Mouse (Mus musculus) myocyte (in vitro differentiated cells): ENCODE data around the gene Gm47959. TPM values are rescaled to one million over a fixed set of nuclear protein-coding genes. Genes with fewer than 3 reads are reported as not detected.
"Not testable (repeated sequence)": the region's sequence is repeated elsewhere in the genome, so short reads cannot be mapped to it uniquely, and the experiment has no call there.

Experiments used
- H3K27me3 ChIP-seq: one replicate; pipeline ENCODE4 v1.6.1; 2011; ENCODE audit not compliant: control insufficient read depth, insufficient read depth, insufficient read length
- H3K36me3 ChIP-seq: one replicate; pipeline ENCODE4 v1.6.1; 2011; ENCODE audit not compliant: control insufficient read depth, insufficient read depth
- H3K4me2 ChIP-seq: one replicate; pipeline ENCODE4 v1.6.1; 2011; ENCODE audit warnings: low read depth, control low read depth
- H3K4me3 ChIP-seq: one replicate; pipeline ENCODE4 v1.5.1; 2011; ENCODE audit warnings: mild to moderate bottlenecking, control low read depth, moderate library complexity
- H3K79me2 ChIP-seq: one replicate; pipeline ENCODE4 v1.6.1; 2011; ENCODE audit not compliant: control insufficient read depth, insufficient read depth
- H3ac ChIP-seq: one replicate; pipeline ENCODE4 v1.6.1; 2011; ENCODE audit not compliant: control insufficient read depth, insufficient read length
- CEBPB ChIP-seq: IDR thresholded peaks from 2 replicates; pipeline ENCODE4 v1.6.1; 2011; ENCODE audit warnings: mild to moderate bottlenecking, moderate library complexity; ENCODE audit not compliant: poor library complexity, insufficient read depth, severe bottlenecking
- E2F4 ChIP-seq: IDR thresholded peaks from one replicate; pipeline ENCODE4 v1.6.1; 2011; ENCODE audit warnings: mild to moderate bottlenecking, control low read depth, moderate library complexity; ENCODE audit not compliant: insufficient read depth
- MAX ChIP-seq: IDR thresholded peaks from one replicate; pipeline ENCODE4 v1.6.1; 2011; ENCODE audit warnings: low read depth, mild to moderate bottlenecking, control low read depth
- MYOD1 ChIP-seq, 3 experiments: IDR thresholded peaks; one replicate each; pipeline ENCODE4 v1.6.1; 2011; ENCODE audit warnings: control low read depth in 2 of 3, low read depth in 2 of 3, mild to moderate bottlenecking in 2 of 3, moderate library complexity in 1 of 3; ENCODE audit not compliant: insufficient read length in 2 of 3, control insufficient read depth in 1 of 3
- MYOG ChIP-seq, 3 experiments: IDR thresholded peaks; one replicate each; pipeline ENCODE4 v1.6.1; 2011; ENCODE audit warnings: control low read depth in 2 of 3, low read depth in 2 of 3, mild to moderate bottlenecking in 2 of 3; ENCODE audit not compliant: insufficient read length in 2 of 3, control insufficient read depth in 1 of 3, insufficient read depth in 1 of 3
- POLR2A ChIP-seq: IDR thresholded peaks from one replicate; pipeline ENCODE4 v1.6.1; 2011; ENCODE audit warnings: low read depth, mild to moderate bottlenecking, control low read depth, moderate library complexity; ENCODE audit not compliant: insufficient read length
- POLR2AphosphoS2 ChIP-seq: IDR thresholded peaks from one replicate; pipeline ENCODE4 v1.6.1; 2011; ENCODE audit warnings: low read depth, control low read depth; ENCODE audit not compliant: insufficient read length
- REST ChIP-seq: IDR thresholded peaks from one replicate; pipeline ENCODE4 v1.6.1; 2011; ENCODE audit warnings: mild to moderate bottlenecking, control low read depth, moderate library complexity; ENCODE audit not compliant: insufficient read depth, insufficient read length
- SRF ChIP-seq: IDR thresholded peaks from one replicate; pipeline ENCODE4 v1.6.1; 2011; ENCODE audit warnings: low read depth; ENCODE audit not compliant: control insufficient read depth, insufficient read length
- TCF12 ChIP-seq: IDR thresholded peaks from one replicate; pipeline ENCODE4 v1.6.1; 2011; ENCODE audit warnings: mild to moderate bottlenecking, control low read depth; ENCODE audit not compliant: poor library complexity, insufficient read depth, severe bottlenecking
- TCF3 ChIP-seq: IDR thresholded peaks from one replicate; pipeline ENCODE4 v1.6.1; 2011; ENCODE audit warnings: low read depth, control low read depth; ENCODE audit not compliant: insufficient read length
- USF1 ChIP-seq: IDR thresholded peaks from one replicate; pipeline ENCODE4 v1.6.1; 2011; ENCODE audit warnings: low read depth, mild to moderate bottlenecking, control low read depth, moderate library complexity
- polyA plus RNA-seq: library from polyadenylated mRNA; unstranded; fragments of >200 nt; fragmentation: generic; extraction: Trizol; gene quantifications from one replicate; pipeline ENCODE4 v1.2.1, GENCODE M21; 2012; ENCODE audit warnings: missing spikeins

The Gm47959 gene
- polyA plus RNA-seq, result not detected

DNA sequence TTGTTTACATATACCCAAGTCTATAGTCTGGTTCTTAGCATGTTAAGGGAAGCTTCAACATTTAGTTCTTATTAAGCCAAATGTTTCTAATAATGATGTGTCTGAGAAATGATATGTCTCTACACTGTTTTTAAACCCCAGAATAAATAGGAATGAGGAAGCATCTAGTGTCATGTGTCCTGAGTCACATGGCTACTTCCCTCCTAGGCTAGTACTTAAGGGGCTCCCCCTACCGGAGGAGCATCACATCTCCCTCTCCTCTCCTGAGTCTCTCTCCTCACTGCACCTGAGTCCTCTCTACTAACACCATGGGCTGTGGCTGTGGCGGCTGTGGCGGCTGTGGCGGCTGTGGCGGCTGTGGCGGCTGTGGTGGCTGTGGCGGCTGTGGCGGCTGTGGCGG is at the start of gene Gm47959:
Gene Gm47959 (plus strand): TSS at position 243 of the 400 bp plus-strand sequence.
- not testable (repeated sequence) for H3K36me3 ChIP-seq, H3K79me2 ChIP-seq, H3K4me3 ChIP-seq, H3K4me2 ChIP-seq, H3ac ChIP-seq
- H3K27me3 ChIP-seq, result peaks cover 19% of the 10 kb centered on the region

- not testable (repeated sequence) for H3K4me3 ChIP-seq, H3K4me2 ChIP-seq, H3K36me3 ChIP-seq, H3ac ChIP-seq, H3K79me2 ChIP-seq, H3K27me3 ChIP-seq
These were observed 44.4 kb upstream of the Gm47959 start, which contains the start of gene Gm7544 for GRCm38 (mm10) chr1:82955913-82956312. TSS of gene Gm7544 (minus strand) at chr1:82956013.

GRCm38 (mm10) chr1:82959870-82960385 is 40.4 kb upstream of the Gm47959 start, which contains the start of gene Gm47955:
TSS of gene Gm47955 (plus strand) at chr1:82960286.
- Histone ChIP-seq H3K27me3 (no peaks in the 10 kb centered on the region), H3K4me3 (no peak within 1 kb of the TSS), H3ac (no peak within 1 kb of the TSS), H3K36me3 (no peaks in the 10 kb centered on the region), H3K4me2 (no peak within 1 kb of the TSS), H3K79me2 (no peaks in the 10 kb centered on the region)
- TF ChIP-seq USF1 (no peak), SRF (no peak), TCF3 (no peak), TCF12 (no peak), E2F4 (no peak), POLR2A (no peak), MYOG (IDR thresholded peaks at IDR 0.05; ENCODE audit: control insufficient read depth in 1 of 3, insufficient read depth in 1 of 3, insufficient read length in 2 of 3, low read depth in 2 of 3) (no peak), MYOD1 (IDR thresholded peaks at IDR 0.05; ENCODE audit: control insufficient read depth in 1 of 3, insufficient read length in 2 of 3, low read depth in 2 of 3) (no peak), REST (no peak), MAX (no peak), CEBPB (no peak), POLR2AphosphoS2 (no peak)

DNA sequence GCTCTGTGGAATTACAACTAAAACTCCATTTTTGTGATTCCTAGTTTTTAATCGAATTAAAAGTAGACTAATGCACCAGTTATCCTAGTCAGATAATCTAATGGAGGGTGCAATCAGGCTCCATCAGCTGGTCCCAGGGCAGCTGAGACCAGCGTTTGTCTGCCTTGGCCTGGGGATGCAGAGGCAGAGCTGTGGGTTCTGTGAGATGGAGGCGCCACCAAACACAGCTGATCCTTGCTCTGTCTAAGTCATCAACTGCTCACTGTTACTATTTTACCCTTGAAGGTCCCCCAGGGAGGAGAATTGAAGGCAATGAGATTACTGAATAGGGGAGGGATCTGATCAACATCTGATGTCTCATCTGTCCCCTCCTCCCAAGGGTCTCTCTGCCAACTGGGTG is 33.9 kb upstream of the Gm47959 start:
- no peak overlapping the region for H3K4me3 ChIP-seq
- no peaks in the 10 kb centered on the region for H3K36me3 ChIP-seq
- no peak for TF ChIP-seq POLR2A
- no peak for TF ChIP-seq SRF
- no peak for TF ChIP-seq POLR2AphosphoS2
- no peak for TF ChIP-seq MYOG (IDR thresholded peaks at IDR 0.05; ENCODE audit: control insufficient read depth in 1 of 3, insufficient read depth in 1 of 3, insufficient read length in 2 of 3, low read depth in 2 of 3)
- no peak for TF ChIP-seq USF1
- TF ChIP-seq REST, result no peak
- no peak for TF ChIP-seq TCF3
- no peak for TF ChIP-seq CEBPB
- TF ChIP-seq E2F4, result no peak
- no peaks in the 10 kb centered on the region for H3K27me3 ChIP-seq
- no peak overlapping the region for H3ac ChIP-seq
- no peak overlapping the region for H3K4me2 ChIP-seq
- no peaks in the 10 kb centered on the region for H3K79me2 ChIP-seq

GRCm38 (mm10) chr1:82972046-82972445 is 28.3 kb upstream of the Gm47959 start:
- no peak overlapping the region for H3K4me3 ChIP-seq
- no peaks in the 10 kb centered on the region for H3K79me2 ChIP-seq
- no peak overlapping the region for H3K4me2 ChIP-seq
- H3K36me3 ChIP-seq, result no peaks in the 10 kb centered on the region
- H3ac ChIP-seq, result no peak overlapping the region
- H3K27me3 ChIP-seq, result no peaks in the 10 kb centered on the region
- no peak for TF ChIP-seq TCF3
- no peak for TF ChIP-seq USF1
- no peak for TF ChIP-seq MYOG (IDR thresholded peaks at IDR 0.05; ENCODE audit: control insufficient read depth in 1 of 3, insufficient read depth in 1 of 3, insufficient read length in 2 of 3, low read depth in 2 of 3)
- no peak for TF ChIP-seq MAX
- no peak for TF ChIP-seq CEBPB
- TF ChIP-seq SRF, result no peak
- no peak for TF ChIP-seq POLR2AphosphoS2
- TF ChIP-seq REST, result no peak
- no peak for TF ChIP-seq MYOD1 (IDR thresholded peaks at IDR 0.05; ENCODE audit: control insufficient read depth in 1 of 3, insufficient read length in 2 of 3, low read depth in 2 of 3)
- no peak for TF ChIP-seq E2F4
- no peak for TF ChIP-seq TCF12
- TF ChIP-seq POLR2A, result no peak
